Mouse (Mus musculus) MEL (cell line): ENCODE data around the gene Vwa8. TPM values are rescaled to one million over a fixed set of nuclear protein-coding genes. Genes with fewer than 3 reads are reported as not detected.

Experiments used
- DNase-seq: peaks from one replicate; pipeline ENCODE4 v3.0.0; 2011; ENCODE audit warnings: low read depth, low spot score
- H3K27ac ChIP-seq: 2 replicates; pipeline ENCODE4 v1.5.1; 2012; ENCODE audit warnings: low read depth, mild to moderate bottlenecking, control low read depth, low read length, moderate library complexity; ENCODE audit not compliant: control insufficient read depth
- H3K27me3 ChIP-seq, 2 experiments: fragments of 150-350 bp in 1 of 2; sonication (generic) in 1 of 2; 2 replicates each; pipeline ENCODE4 v1.6.1; 2012; ENCODE audit warnings: low read length in 2 of 2, mild to moderate bottlenecking in 2 of 2, improper control_type of control experiment in 1 of 2, moderate library complexity in 1 of 2; ENCODE audit not compliant: insufficient read depth in 2 of 2, control insufficient read depth in 1 of 2
- H3K36me3 ChIP-seq, 2 experiments: 2 replicates each; pipeline ENCODE4 v1.6.1; 2012 to 2014; ENCODE audit warnings: low read length in 2 of 2, improper control_type of control experiment in 1 of 2, inconsistent platforms in 1 of 2, mild to moderate bottlenecking in 1 of 2; ENCODE audit not compliant: insufficient read depth in 2 of 2, control insufficient read depth in 1 of 2
- H3K4me1 ChIP-seq, 2 experiments: fragments of 150-350 bp in 1 of 2; sonication (generic) in 1 of 2; 2 replicates each; pipeline ENCODE4 v1.6.1; 2012; ENCODE audit warnings: low read length in 2 of 2, improper control_type of control experiment in 1 of 2, mild to moderate bottlenecking in 1 of 2; ENCODE audit not compliant: insufficient read depth in 2 of 2, control insufficient read depth in 1 of 2
- H3K4me3 ChIP-seq, 2 experiments: fragments of 150-350 bp in 1 of 2; sonication (generic) in 1 of 2; 2 replicates each; pipeline ENCODE4 v1.5.1; 2012; ENCODE audit warnings: low read depth in 2 of 2, low read length in 2 of 2, mild to moderate bottlenecking in 2 of 2, moderate library complexity in 2 of 2, control low read depth in 1 of 2, improper control_type of control experiment in 1 of 2; ENCODE audit not compliant: control insufficient read depth in 1 of 2, insufficient read depth in 1 of 2
- H3K79me2 ChIP-seq: 2 replicates; pipeline ENCODE4 v1.6.1; 2012; ENCODE audit warnings: mild to moderate bottlenecking, low read length, moderate library complexity; ENCODE audit not compliant: control insufficient read depth, poor library complexity, insufficient read depth
- H3K9ac ChIP-seq: 2 replicates; pipeline ENCODE4 v1.6.1; 2012; ENCODE audit warnings: low read depth, mild to moderate bottlenecking, control low read depth, low read length, moderate library complexity; ENCODE audit not compliant: control insufficient read depth, poor library complexity, severe bottlenecking
- H3K9me3 ChIP-seq: fragments of 150-350 bp; sonication (generic); replicated peaks from 2 replicates; pipeline ENCODE4 v1.6.1; 2012; ENCODE audit warnings: mild to moderate bottlenecking, low read length, improper control_type of control experiment, moderate library complexity; ENCODE audit not compliant: insufficient read depth
- BHLHE40 ChIP-seq: IDR thresholded peaks from 2 replicates; pipeline ENCODE4 v1.6.1; 2012; ENCODE audit warnings: low read depth, mild to moderate bottlenecking, inconsistent platforms, low read length, improper control_type of control experiment, borderline replicate concordance
- CHD1 ChIP-seq: IDR thresholded peaks from 2 replicates; pipeline ENCODE4 v1.6.1; 2012; ENCODE audit warnings: low read depth, mild to moderate bottlenecking, inconsistent platforms, low read length, improper control_type of control experiment
- CHD2 ChIP-seq: IDR thresholded peaks from 2 replicates; pipeline ENCODE4 v1.6.1; 2011; ENCODE audit warnings: low read length, improper control_type of control experiment
- CTCF ChIP-seq, 3 experiments: IDR thresholded peaks in 2 of 3; conservative IDR thresholded peaks in 1 of 3; 2 replicates each; pipeline ENCODE4 v1.5.1; 2011 to 2012; ENCODE audit warnings: low read length in 3 of 3, low read depth in 2 of 3, mild to moderate bottlenecking in 2 of 3, improper control_type of control experiment in 1 of 3, inconsistent platforms in 1 of 3, mixed read lengths in 1 of 3, moderate library complexity in 1 of 3; ENCODE audit not compliant: control insufficient read depth in 1 of 3, insufficient read depth in 1 of 3, poor library complexity in 1 of 3, severe bottlenecking in 1 of 3
- E2F4 ChIP-seq: IDR thresholded peaks from 2 replicates; pipeline ENCODE4 v1.6.1; 2011; ENCODE audit warnings: low read depth, low read length, improper control_type of control experiment, borderline replicate concordance
- ELF1 ChIP-seq: IDR thresholded peaks from 2 replicates; pipeline ENCODE4 v1.6.1; 2014; ENCODE audit warnings: low read depth, mild to moderate bottlenecking, inconsistent platforms, low read length, improper control_type of control experiment, moderate library complexity
- EP300 ChIP-seq, 2 experiments: IDR thresholded peaks; 2 replicates each; pipeline ENCODE4 v1.6.1; 2011; ENCODE audit warnings: improper control_type of control experiment in 2 of 2, low read length in 2 of 2, low read depth in 1 of 2, mild to moderate bottlenecking in 1 of 2
- GATA1 ChIP-seq: IDR thresholded peaks from 2 replicates; pipeline ENCODE4 v1.6.1; 2011; ENCODE audit warnings: low read depth, low read length, improper control_type of control experiment
- HCFC1 ChIP-seq: IDR thresholded peaks from 2 replicates; pipeline ENCODE4 v1.6.1; 2012; ENCODE audit warnings: low read depth, mild to moderate bottlenecking, inconsistent platforms, low read length, improper control_type of control experiment, moderate library complexity
- MAX ChIP-seq: IDR thresholded peaks from 2 replicates; pipeline ENCODE4 v1.6.1; 2011; ENCODE audit warnings: low read length, improper control_type of control experiment
- MAZ ChIP-seq: IDR thresholded peaks from 2 replicates; pipeline ENCODE4 v1.6.1; 2012; ENCODE audit warnings: low read depth, mild to moderate bottlenecking, inconsistent platforms, low read length, improper control_type of control experiment
- MYC ChIP-seq: IDR thresholded peaks from 2 replicates; pipeline ENCODE4 v1.6.1; 2011; ENCODE audit warnings: low read depth, mild to moderate bottlenecking, low read length, improper control_type of control experiment, moderate library complexity
- NELFE ChIP-seq: IDR thresholded peaks from 2 replicates; pipeline ENCODE4 v1.6.1; 2011; ENCODE audit warnings: low read depth, low read length, improper control_type of control experiment
- POLR2A ChIP-seq, 2 experiments: IDR thresholded peaks; 2 replicates each; pipeline ENCODE4 v1.6.1; 2011 to 2012; ENCODE audit warnings: low read length in 2 of 2, mild to moderate bottlenecking in 2 of 2, control low read depth in 1 of 2, improper control_type of control experiment in 1 of 2, low read depth in 1 of 2, moderate library complexity in 1 of 2; ENCODE audit not compliant: control insufficient read depth in 1 of 2, insufficient read depth in 1 of 2, poor library complexity in 1 of 2
- POLR2AphosphoS2 ChIP-seq: IDR thresholded peaks from 2 replicates; pipeline ENCODE4 v1.6.1; 2011; ENCODE audit warnings: low read length, improper control_type of control experiment
- POLR2AphosphoS5 ChIP-seq: IDR thresholded peaks from 2 replicates; pipeline ENCODE4 v1.6.1; 2012; ENCODE audit warnings: low read depth, borderline replicate concordance, mild to moderate bottlenecking, inconsistent platforms, low read length, moderate library complexity, mixed read lengths
- RCOR1 ChIP-seq: IDR thresholded peaks from 2 replicates; pipeline ENCODE4 v1.6.1; 2012; ENCODE audit warnings: low read depth, mild to moderate bottlenecking, inconsistent platforms, low read length, improper control_type of control experiment
- TBP ChIP-seq: IDR thresholded peaks from 2 replicates; pipeline ENCODE4 v1.8.0; 2011; ENCODE audit warnings: low read depth, low read length, improper control_type of control experiment
- TCF12 ChIP-seq: IDR thresholded peaks from 2 replicates; pipeline ENCODE4 v1.6.1; 2014; ENCODE audit warnings: low read depth, mild to moderate bottlenecking, inconsistent platforms, low read length, improper control_type of control experiment, moderate library complexity
- UBTF ChIP-seq: IDR thresholded peaks from 2 replicates; pipeline ENCODE4 v1.6.1; 2012; ENCODE audit warnings: low read depth, mild to moderate bottlenecking, inconsistent platforms, low read length, improper control_type of control experiment, moderate library complexity, borderline replicate concordance; ENCODE audit not compliant: insufficient read depth
- USF1 ChIP-seq: IDR thresholded peaks from 2 replicates; pipeline ENCODE4 v1.6.1; 2014; ENCODE audit warnings: low read depth, mild to moderate bottlenecking, inconsistent platforms, low read length, improper control_type of control experiment, moderate library complexity
- USF2 ChIP-seq, 2 experiments: IDR thresholded peaks; 2 replicates each; pipeline ENCODE4 v1.6.1; 2011 to 2012; ENCODE audit warnings: improper control_type of control experiment in 2 of 2, low read length in 2 of 2, borderline replicate concordance in 1 of 2, inconsistent platforms in 1 of 2, low read depth in 1 of 2, mild to moderate bottlenecking in 1 of 2; ENCODE audit not compliant: insufficient read depth in 1 of 2
- ZC3H11A ChIP-seq: IDR thresholded peaks from 2 replicates; pipeline ENCODE4 v1.6.1; 2012; ENCODE audit warnings: low read depth, mild to moderate bottlenecking, inconsistent platforms, low read length, improper control_type of control experiment
- ZKSCAN1 ChIP-seq: IDR thresholded peaks from 2 replicates; pipeline ENCODE4 v1.6.1; 2012; ENCODE audit warnings: low read depth, mild to moderate bottlenecking, inconsistent platforms, low read length, improper control_type of control experiment, moderate library complexity
- ZNF384 ChIP-seq: IDR thresholded peaks from 2 replicates; pipeline ENCODE4 v1.6.1; 2012; ENCODE audit warnings: low read depth, mild to moderate bottlenecking, inconsistent platforms, low read length, improper control_type of control experiment
- polyA plus RNA-seq, 2 experiments: library from polyadenylated mRNA; stranded (reverse) in 1 of 2; unstranded in 1 of 2; fragments of >175 nt in 1 of 2; fragments of >200 nt in 1 of 2; gene quantifications; 2 replicates each; pipeline versions ENCODE4 v1.2.1 to v1.2.4; 2012; ENCODE audit warnings: low replicate concordance in 2 of 2, low read depth in 1 of 2; ENCODE audit not compliant: insufficient read length in 2 of 2, insufficient read depth in 1 of 2, missing spikeins in 1 of 2
- total RNA-seq: library from RNA; depleted of rRNA; stranded (reverse); fragments of 300-350 nt; gene quantifications from 2 replicates; pipeline ENCODE4 v1.2.3, GENCODE M21; 2012

Vwa8 gene
- total and polyA plus RNA-seq, 3 experiments, result 12.4 to 19.6 TPM; not detected in 1

GRCm38 (mm10) chr14:78802378-78802777 lies 46.5 kb upstream of the Vwa8 start:
- Histone ChIP-seq H3K9me3 (no peaks in the 10 kb centered on the region), H3K4me3 (no peak overlapping the region)
- no peak for TF ChIP-seq CTCF (IDR thresholded peaks at IDR 0.05 in 2 of 3, conservative IDR thresholded peaks at IDR 0.05 in 1 of 3; ENCODE audit: control insufficient read depth in 1 of 3, insufficient read depth in 1 of 3, low read depth in 2 of 3, low read length in 3 of 3, poor library complexity in 1 of 3, severe bottlenecking in 1 of 3)
- no peak for TF ChIP-seq GATA1
- TF ChIP-seq MYC, result no peak
- TF ChIP-seq POLR2AphosphoS2, result no peak
- TF ChIP-seq UBTF, result no peak
- TF ChIP-seq POLR2A (IDR thresholded peaks at IDR 0.05; ENCODE audit: control insufficient read depth in 1 of 2, insufficient read depth in 1 of 2, low read depth in 1 of 2, low read length in 2 of 2, poor library complexity in 1 of 2), result no peak
- TF ChIP-seq, all 39 proteins: peak for 0
- no peaks in the 10 kb centered on the region for H3K36me3 ChIP-seq
- no peaks in the 10 kb centered on the region for H3K79me2 ChIP-seq
- no peak overlapping the region for H3K9ac ChIP-seq
- H3K27me3 ChIP-seq, result no peaks in the 10 kb centered on the region
- H3K4me1 ChIP-seq, result no peaks in the 10 kb centered on the region
- DNase-seq, result no peak
- no peak overlapping the region for H3K27ac ChIP-seq

GRCm38 (mm10) chr14:78803924-78804323 lies 44.9 kb upstream of the Vwa8 start:
- no peak for DNase-seq
- H3K27me3 ChIP-seq, result no peaks in the 10 kb centered on the region
- H3K36me3 ChIP-seq, result no peaks in the 10 kb centered on the region
- H3K9me3 ChIP-seq, result no peaks in the 10 kb centered on the region
- TF ChIP-seq ELF1 (no peak), RCOR1 (no peak), USF1 (no peak), BHLHE40 (no peak), POLR2AphosphoS2 (no peak), UBTF (no peak), ZNF384 (no peak), HCFC1 (no peak), EP300 (IDR thresholded peaks at IDR 0.05; ENCODE audit: low read depth in 1 of 2, low read length in 2 of 2) (no peak)
- no peak overlapping the region for H3K27ac ChIP-seq
- no peak overlapping the region for H3K4me3 ChIP-seq
- H3K79me2 ChIP-seq, result no peaks in the 10 kb centered on the region
- no peak overlapping the region for H3K9ac ChIP-seq
- H3K4me1 ChIP-seq, result no peaks in the 10 kb centered on the region

GRCm38 (mm10) chr14:78812896-78813295 lies 36.0 kb upstream of the Vwa8 start:
- Histone ChIP-seq H3K36me3 (no peaks in the 10 kb centered on the region), H3K9ac (no peak overlapping the region), H3K27me3 (peaks cover 0 to 2% of the 10 kb centered on the region in 2 experiments; a peak in 1 of 4 replicates), H3K4me1 (no peaks in the 10 kb centered on the region), H3K9me3 (no peaks in the 10 kb centered on the region), H3K27ac (no peak overlapping the region), H3K79me2 (no peaks in the 10 kb centered on the region), H3K4me3 (no peak overlapping the region)
- TF ChIP-seq BHLHE40, result no peak
- TF ChIP-seq E2F4, result no peak
- no peak for TF ChIP-seq ELF1
- no peak for TF ChIP-seq TCF12
- TF ChIP-seq CHD2, result no peak
- TF ChIP-seq POLR2AphosphoS5, result no peak
- TF ChIP-seq CHD1, result no peak
- no peak for TF ChIP-seq MAX
- TF ChIP-seq ZC3H11A, result no peak
- no peak for TF ChIP-seq HCFC1
- TF ChIP-seq ZNF384, result no peak
- TF ChIP-seq MAZ, result no peak
- TF ChIP-seq TBP, result no peak
- no peak for TF ChIP-seq NELFE
- no peak for TF ChIP-seq ZKSCAN1
- TF ChIP-seq RCOR1, result no peak
- TF ChIP-seq USF2 (IDR thresholded peaks at IDR 0.05; ENCODE audit: borderline replicate concordance in 1 of 2, insufficient read depth in 1 of 2, low read depth in 1 of 2, low read length in 2 of 2), result no peak
- TF ChIP-seq MYC, result no peak
- no peak for DNase-seq
